9 mouse cellular contexts compared by ENCODE assay signal in genomic region chrX:48278103-48278502, GRCm38 (mm10). TPM values are rescaled to one million over a fixed set of nuclear protein-coding genes. Genes with fewer than 3 reads are reported as not detected.
DNase-seq lines count a peak whose midpoint lies in the region; TF ChIP-seq lines count a peak whose summit lies in the region.
"Had no signal": no experiment of that assay in that cellular context is flagged by ENCODE, and none has a peak within 500 bp of the region (broad histone marks: within the 10 kb centered on the region; RNA-seq: fewer than 3 reads in every experiment).

No protein-coding gene starts in this region.

- H3K27ac ChIP-seq in left cerebral cortex, adult 2 months, result no peak overlapping the region
- H3K27ac ChIP-seq: embryonic facial prominence, embryonic 12.5 days had no signal

- TF ChIP-seq POLR2A in lung, adult 2 months (IDR thresholded peaks at IDR 0.05; ENCODE audit: borderline replicate concordance, extremely low read depth, low read depth, low read length), result no peak

- peak; percentile 68 for TF ChIP-seq CTCF in left cerebral cortex, adult 2 months (IDR thresholded peaks at IDR 0.05)
- peak; percentile 19; the same call in 1 of the 2 replicates for TF ChIP-seq CTCF in lung, adult 2 months (IDR thresholded peaks at IDR 0.05; ENCODE audit: insufficient read depth, low read length)

- no peaks in the 10 kb centered on the region for H3K4me1 ChIP-seq in lung, adult 2 months (ENCODE audit: control insufficient read depth, insufficient read depth, low read length)
- H3K4me1 ChIP-seq: embryonic facial prominence, embryonic 12.5 days had no signal

- intact Hi-C loops in left cerebral cortex, adult 2 months (cut with DNase I), result loop anchor here (2.0 kb wide), 2 partner anchors 105 to 131 kb away; no protein-coding TSS in a partner anchor

- peak; percentile 45 to 48 for DNase-seq in cerebellum, adult 18-20 months
- no peak for DNase-seq in cerebellum, adult 11-12 months
- peak; percentile 9 to 21 for DNase-seq in left cerebral cortex, adult 2 months (ENCODE audit: extremely low spot score in 1 of 2, low spot score in 2 of 2)
- no peak for DNase-seq in left cerebral cortex, adult 11 months (ENCODE audit: low spot score)
- DNase-seq in adipocyte (ENCODE audit: low spot score), result peak; percentile 56
- peak; percentile 14 for DNase-seq in gastrocnemius, postnatal 10 days
- no peak for DNase-seq in lung, adult 2 months
- peak; percentile 62 for DNase-seq in thymus, postnatal 0 days (ENCODE audit: low spot score)

- no peak overlapping the region for H3K4me3 ChIP-seq in left cerebral cortex, adult 2 months
- no peak overlapping the region for H3K4me3 ChIP-seq in lung, adult 2 months (replicated peaks; ENCODE audit: extremely low read depth, low read depth, low read length)
- H3K4me3 ChIP-seq: embryonic facial prominence, embryonic 12.5 days had no signal

- WGBS in lung, adult 2 months, result 35% methylated on average over 3 of the region's 3 CpGs

RNA-seq across cellular contexts. Expression of gene Utp14a, which starts 21.4 kb away (rescaled TPM):
- total RNA-seq in left cerebral cortex, adult 2 months (2021), result 10 to 100 TPM; 15.5 to 19.2 TPM
- 10 to 100 TPM; 14.1 to 16.9 TPM for total RNA-seq in gastrocnemius, postnatal 10 days (2021)
- 1.8 and 2.9 TPM in 2 replicates for polyA plus RNA-seq in lung, adult 2 months (2012; rRNA removed)
- 26.8 and 27.3 TPM in 2 replicates for polyA plus RNA-seq in thymus, postnatal 0 days (2015; fragmentation: Nextera tagmentation; extraction: Ambion mirVana)

Comparison
In these comparisons a context has a peak if more than half of its experiments do, and no peak if none do; other contexts are left out.
1. DNase-seq: peak in cerebellum, adult 18-20 months (2 of 2), left cerebral cortex, adult 2 months (2 of 2), adipocyte (single experiment), gastrocnemius, postnatal 10 days (single experiment) and thymus, postnatal 0 days (single experiment); none in cerebellum, adult 11-12 months (single experiment), left cerebral cortex, adult 11 months (single experiment) and lung, adult 2 months (single experiment).